Mouse (Mus musculus): Measurements from ENCODE around the gene Ift20. TPM values are rescaled to one million over a fixed set of nuclear protein-coding genes. Genes with fewer than 3 reads are reported as not detected.

The Ift20 gene
- polyA plus RNA-seq (2012), result 8.0 and 9.4 TPM in 2 replicates

GRCm38 (mm10) chr11:78536080-78536689 is at the start of gene Ift20, which contains the start of gene Tnfaip1:
TSS of gene Ift20 (plus strand) at chr11:78536361.
TSS of gene Tnfaip1 (minus strand) at chr11:78536332.
- Histone ChIP-seq H3K4me1 (ENCODE audit: control insufficient read depth) (peaks cover 40% of the 10 kb centered on the region), H3K4me3 (replicated peaks) (peak within 1 kb of the TSS; percentile 77), H3K27me3 (ENCODE audit: control insufficient read depth) (no peaks in the 10 kb centered on the region), H3K9me3 (ENCODE audit: control insufficient read depth, low read length) (no peaks in the 10 kb centered on the region), H3K36me3 (ENCODE audit: control insufficient read depth) (peaks cover 29% of the 10 kb centered on the region)
- TF ChIP-seq GATA1 (IDR thresholded peaks at IDR 0.05; ENCODE audit: low read length) (peak; percentile 88), TAL1 (IDR thresholded peaks at IDR 0.05; ENCODE audit: low read length) (no peak)

- TF ChIP-seq GATA1 (IDR thresholded peaks at IDR 0.05; ENCODE audit: low read length), result no peak
- no peak for TF ChIP-seq TAL1 (IDR thresholded peaks at IDR 0.05; ENCODE audit: low read length)
- H3K27me3 ChIP-seq (ENCODE audit: control insufficient read depth), result peaks cover 78% of the 10 kb centered on the region
- H3K4me3 ChIP-seq (replicated peaks), result no peak overlapping the region
- 0 out of 2 replicates have a peak, but pooled peaks cover 3% of the 10 kb centered on the region for H3K4me1 ChIP-seq (ENCODE audit: control insufficient read depth)
- no peaks in the 10 kb centered on the region for H3K36me3 ChIP-seq (ENCODE audit: control insufficient read depth)
- H3K9me3 ChIP-seq (ENCODE audit: control insufficient read depth, low read length), result no peaks in the 10 kb centered on the region
Observed at GRCm38 (mm10) chr11:78488168-78488567, 48.0 kb upstream of the Ift20 start.

GRCm38 (mm10) chr11:78490781-78491241 is 45.4 kb upstream of the Ift20 start:
- H3K9me3 ChIP-seq (ENCODE audit: control insufficient read depth, low read length), result no peaks in the 10 kb centered on the region
- H3K27me3 ChIP-seq (ENCODE audit: control insufficient read depth), result peaks cover 85% of the 10 kb centered on the region
- H3K36me3 ChIP-seq (ENCODE audit: control insufficient read depth), result no peaks in the 10 kb centered on the region
- 0 out of 2 replicates have a peak, but pooled peaks cover 3% of the 10 kb centered on the region for H3K4me1 ChIP-seq (ENCODE audit: control insufficient read depth)
- no peak overlapping the region for H3K4me3 ChIP-seq (replicated peaks)
- no peak for TF ChIP-seq GATA1 (IDR thresholded peaks at IDR 0.05; ENCODE audit: low read length)
- TF ChIP-seq TAL1 (IDR thresholded peaks at IDR 0.05; ENCODE audit: low read length), result no peak

GRCm38 (mm10) chr11:78495904-78496303 is 40.3 kb upstream of the Ift20 start:
- Histone ChIP-seq H3K9me3 (ENCODE audit: control insufficient read depth, low read length) (peaks cover 4% of the 10 kb centered on the region; the same call in 1 of the 2 replicates), H3K4me1 (ENCODE audit: control insufficient read depth) (peaks cover 14% of the 10 kb centered on the region), H3K36me3 (ENCODE audit: control insufficient read depth) (no peaks in the 10 kb centered on the region; the same call in 1 of the 2 replicates), H3K27me3 (ENCODE audit: control insufficient read depth) (peaks cover 84% of the 10 kb centered on the region), H3K4me3 (replicated peaks) (no peak overlapping the region)
- no peak for TF ChIP-seq GATA1 (IDR thresholded peaks at IDR 0.05; ENCODE audit: low read length)
- no peak for TF ChIP-seq TAL1 (IDR thresholded peaks at IDR 0.05; ENCODE audit: low read length)

GRCm38 (mm10) chr11:78497071-78497541 is 39.1 kb upstream of the Ift20 start:
- H3K36me3 ChIP-seq (ENCODE audit: control insufficient read depth), result no peaks in the 10 kb centered on the region; the same call in 1 of the 2 replicates
- H3K9me3 ChIP-seq (ENCODE audit: control insufficient read depth, low read length), result peaks cover 4% of the 10 kb centered on the region; the same call in 1 of the 2 replicates
- TF ChIP-seq TAL1 (IDR thresholded peaks at IDR 0.05; ENCODE audit: low read length) (no peak), GATA1 (IDR thresholded peaks at IDR 0.05; ENCODE audit: low read length) (no peak)
- H3K27me3 ChIP-seq (ENCODE audit: control insufficient read depth), result peaks cover 74% of the 10 kb centered on the region
- H3K4me1 ChIP-seq (ENCODE audit: control insufficient read depth), result peaks cover 14% of the 10 kb centered on the region
- H3K4me3 ChIP-seq (replicated peaks), result peak overlapping the region; percentile 43

- peaks cover 14% of the 10 kb centered on the region for H3K4me1 ChIP-seq (ENCODE audit: control insufficient read depth)
- H3K9me3 ChIP-seq (ENCODE audit: control insufficient read depth, low read length), result peaks cover 4% of the 10 kb centered on the region; the same call in 1 of the 2 replicates
- H3K4me3 ChIP-seq (replicated peaks), result peak within 1 kb of the TSS; percentile 43
- TF ChIP-seq TAL1 (IDR thresholded peaks at IDR 0.05; ENCODE audit: low read length) (no peak), GATA1 (IDR thresholded peaks at IDR 0.05; ENCODE audit: low read length) (no peak)
- no peaks in the 10 kb centered on the region; the same call in 1 of the 2 replicates for H3K36me3 ChIP-seq (ENCODE audit: control insufficient read depth)
- H3K27me3 ChIP-seq (ENCODE audit: control insufficient read depth), result peaks cover 75% of the 10 kb centered on the region
Observed at GRCm38 (mm10) chr11:78497544-78498522, 38.3 kb upstream of the Ift20 start, which contains the start of gene Sarm1. TSS of gene Sarm1 (minus strand) at chr11:78497754.

- no peak for TF ChIP-seq TAL1 (IDR thresholded peaks at IDR 0.05; ENCODE audit: low read length)
- no peak for TF ChIP-seq GATA1 (IDR thresholded peaks at IDR 0.05; ENCODE audit: low read length)
- peaks cover 4% of the 10 kb centered on the region; the same call in 1 of the 2 replicates for H3K9me3 ChIP-seq (ENCODE audit: control insufficient read depth, low read length)
- peaks cover 14% of the 10 kb centered on the region for H3K4me1 ChIP-seq (ENCODE audit: control insufficient read depth)
- no peaks in the 10 kb centered on the region; the same call in 1 of the 2 replicates for H3K36me3 ChIP-seq (ENCODE audit: control insufficient read depth)
- H3K27me3 ChIP-seq (ENCODE audit: control insufficient read depth), result peaks cover 69% of the 10 kb centered on the region
- peak within 1 kb of the TSS; percentile 52 for H3K4me3 ChIP-seq (replicated peaks)
Observed at GRCm38 (mm10) chr11:78499004-78499403, 37.2 kb upstream of the Ift20 start, which contains the start of gene Vtn. TSS of gene Vtn (plus strand) at chr11:78499091.

GRCm38 (mm10) chr11:78499543-78499942 is 36.6 kb upstream of the Ift20 start:
- Histone ChIP-seq H3K27me3 (ENCODE audit: control insufficient read depth) (peaks cover 64% of the 10 kb centered on the region), H3K4me1 (ENCODE audit: control insufficient read depth) (peaks cover 14% of the 10 kb centered on the region), H3K4me3 (replicated peaks) (peak overlapping the region; percentile 52), H3K36me3 (ENCODE audit: control insufficient read depth) (no peaks in the 10 kb centered on the region; the same call in 1 of the 2 replicates), H3K9me3 (ENCODE audit: control insufficient read depth, low read length) (peaks cover 4% of the 10 kb centered on the region; the same call in 1 of the 2 replicates)
- no peak for TF ChIP-seq GATA1 (IDR thresholded peaks at IDR 0.05; ENCODE audit: low read length)
- TF ChIP-seq TAL1 (IDR thresholded peaks at IDR 0.05; ENCODE audit: low read length), result no peak

All from erythroblast, embryonic 14.5 days (primary cell).